Mouse (Mus musculus): Measurements from ENCODE around the gene Znrf2.
A peak's percentile ranks its signal among the peaks of the same experiment; 100 is the strongest.

Znrf2 gene

GRCm38 (mm10) chr6:54849179-54850156, 32.8 kb downstream of the Znrf2 start:
- no peak for DNase-seq (ENCODE audit: extremely low read depth, low read depth)

DNA sequence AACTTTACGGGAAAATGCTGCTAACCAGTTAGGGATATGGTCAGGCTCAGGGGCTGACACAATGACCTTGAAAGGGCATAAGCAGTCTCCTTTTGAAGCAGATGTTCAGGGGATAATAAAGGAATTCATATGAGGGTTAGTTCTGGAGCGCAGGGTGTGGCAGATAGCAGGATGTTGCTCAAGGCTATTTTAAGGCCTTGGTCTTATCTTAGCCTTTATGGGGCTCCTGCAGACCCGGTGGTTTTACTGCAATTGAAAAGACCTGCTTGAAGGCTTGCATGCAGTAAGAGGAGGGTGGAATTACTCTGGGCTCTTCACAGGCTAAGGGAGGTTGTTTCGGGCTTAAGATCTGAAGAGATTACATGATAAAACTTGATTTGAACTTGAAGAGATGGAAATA, 35.1 kb downstream of the Znrf2 start:
- peak; percentile 62 for DNase-seq (ENCODE audit: extremely low read depth, low read depth)

GRCm38 (mm10) chr6:54852669-54853068, 36.0 kb downstream of the Znrf2 start:
- DNase-seq (ENCODE audit: extremely low read depth, low read depth): no peak

- DNase-seq (ENCODE audit: extremely low read depth, low read depth): no peak
Measured at GRCm38 (mm10) chr6:54854859-54855258, 38.1 kb downstream of the Znrf2 start.

- DNase-seq (ENCODE audit: extremely low read depth, low read depth): no peak
Measured at GRCm38 (mm10) chr6:54855801-54856583, 39.3 kb downstream of the Znrf2 start.

- peak; percentile 36 for DNase-seq (ENCODE audit: extremely low read depth, low read depth)
Measured at GRCm38 (mm10) chr6:54859159-54859558, 42.4 kb downstream of the Znrf2 start.

- no peak for DNase-seq (ENCODE audit: extremely low read depth, low read depth)
Measured at GRCm38 (mm10) chr6:54860180-54860579, 43.5 kb downstream of the Znrf2 start.

GRCm38 (mm10) chr6:54866731-54867410, 50.2 kb downstream of the Znrf2 start:
- no peak for DNase-seq (ENCODE audit: extremely low read depth, low read depth)

GRCm38 (mm10) chr6:54867411-54867745, 50.7 kb downstream of the Znrf2 start:
- DNase-seq (ENCODE audit: extremely low read depth, low read depth): no peak

GRCm38 (mm10) chr6:54873029-54873428, 56.3 kb downstream of the Znrf2 start:
- DNase-seq (ENCODE audit: extremely low read depth, low read depth): no peak

DNA sequence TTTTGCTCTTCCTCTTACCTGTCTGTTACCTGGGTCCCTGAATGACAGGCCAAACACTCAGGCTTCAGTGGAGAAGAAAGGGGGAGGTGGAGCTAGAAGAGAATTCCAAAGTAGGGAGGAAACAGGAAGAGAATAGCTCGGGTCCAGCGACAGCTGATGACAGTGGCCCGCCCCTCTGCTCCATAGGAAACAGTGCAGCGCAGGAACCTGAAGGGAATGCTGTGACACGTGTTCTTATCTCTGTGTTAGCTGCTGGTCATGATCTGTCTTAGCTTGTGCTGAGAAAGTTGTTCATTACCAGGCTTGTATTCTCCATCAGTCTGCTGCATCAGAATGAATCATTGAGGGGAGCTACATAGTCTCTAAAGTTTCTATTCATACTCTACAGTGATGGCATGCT, 60.1 kb downstream of the Znrf2 start:
- no peak for DNase-seq (ENCODE audit: extremely low read depth, low read depth)

DNA sequence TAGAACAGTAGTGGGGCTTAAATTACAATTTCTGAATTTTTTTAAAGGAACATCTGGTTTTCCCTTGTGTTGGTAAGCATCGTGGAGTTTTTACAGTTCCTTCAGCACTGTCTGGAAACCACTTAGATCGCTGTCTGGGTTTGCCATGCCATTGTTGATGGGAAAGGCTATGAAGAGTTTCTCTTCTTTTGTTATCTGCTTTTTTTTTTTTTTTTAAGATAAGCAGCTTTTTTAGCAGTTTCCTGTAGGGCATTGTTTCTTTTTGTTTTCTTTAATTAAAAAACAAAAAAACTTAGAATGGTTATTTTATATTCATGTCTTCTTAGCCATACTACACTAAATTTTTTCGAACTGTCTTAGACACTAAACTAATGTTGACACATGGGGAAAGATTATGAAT, 60.9 kb downstream of the Znrf2 start:
- no peak for DNase-seq (ENCODE audit: extremely low read depth, low read depth)

GRCm38 (mm10) chr6:54878546-54878945, 61.8 kb downstream of the Znrf2 start:
- DNase-seq (ENCODE audit: extremely low read depth, low read depth): no peak

- no peak for DNase-seq (ENCODE audit: extremely low read depth, low read depth)
Measured at GRCm38 (mm10) chr6:54880086-54880485, 63.4 kb downstream of the Znrf2 start.

- no peak for DNase-seq (ENCODE audit: extremely low read depth, low read depth)
Measured at GRCm38 (mm10) chr6:54883424-54883823, 66.7 kb downstream of the Znrf2 start.

GRCm38 (mm10) chr6:54886195-54886594, 69.5 kb downstream of the Znrf2 start:
- no peak for DNase-seq (ENCODE audit: extremely low read depth, low read depth)

DNA sequence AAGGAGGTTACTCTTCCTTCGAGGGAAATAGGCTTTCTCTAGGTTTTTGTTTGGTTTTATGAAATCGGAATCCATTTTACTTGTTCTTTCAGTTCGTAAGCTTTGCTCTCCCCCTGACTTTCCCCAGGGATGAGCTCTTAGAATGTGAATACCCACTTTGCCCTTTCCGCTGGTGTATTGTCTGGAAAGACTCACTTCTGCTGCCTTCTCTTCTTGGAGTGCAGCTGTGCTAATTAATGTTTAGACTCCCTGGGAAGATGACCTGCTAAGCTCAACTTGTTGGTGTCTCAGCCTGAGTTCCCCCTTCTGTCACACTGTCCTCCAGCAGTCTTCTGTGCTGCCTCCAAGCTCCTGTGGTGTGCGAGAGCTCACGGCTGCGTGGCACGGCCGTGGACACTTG, 73.5 kb downstream of the Znrf2 start:
- no peak for DNase-seq (ENCODE audit: extremely low read depth, low read depth)

DNA sequence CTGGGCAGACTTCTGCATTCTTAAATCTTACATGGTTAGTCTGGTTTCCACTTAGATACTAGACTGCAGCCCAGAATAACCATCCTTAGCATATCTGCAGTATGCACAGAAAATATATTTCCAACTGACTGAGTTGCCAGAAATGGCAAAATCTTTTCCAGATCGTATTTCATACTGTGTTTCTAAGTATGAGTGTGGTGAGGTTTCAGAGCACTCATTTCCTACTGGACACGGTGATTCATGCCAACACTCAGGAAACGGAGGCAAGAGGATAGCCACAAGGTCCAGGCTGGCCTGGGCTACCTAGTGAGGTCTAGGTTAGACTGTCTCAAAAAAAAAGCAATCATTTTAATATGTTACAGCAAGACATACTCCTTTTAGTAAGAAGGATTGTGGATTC, 74.7 kb downstream of the Znrf2 start:
- DNase-seq (ENCODE audit: extremely low read depth, low read depth): no peak

DNA sequence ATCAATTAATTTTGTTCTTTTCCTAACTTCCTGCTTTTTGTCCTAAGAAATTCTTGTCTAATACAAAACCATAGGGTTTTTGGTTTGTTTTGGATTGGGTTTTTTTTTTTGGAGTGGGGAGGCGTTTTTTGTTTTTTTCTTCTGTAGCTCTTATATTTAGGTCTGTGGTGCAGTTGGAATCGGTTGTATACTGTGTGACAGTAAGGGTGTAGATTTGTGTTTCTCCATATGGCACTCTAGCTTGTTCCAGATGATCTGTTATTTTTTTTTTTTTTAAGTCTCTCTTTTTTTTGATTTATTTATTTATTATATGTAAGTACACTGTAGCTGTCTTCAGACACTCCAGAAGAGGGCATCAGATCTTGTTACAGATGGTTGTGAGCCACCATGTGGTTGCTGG, 83.5 kb downstream of the Znrf2 start:
- DNase-seq (ENCODE audit: extremely low read depth, low read depth): no peak

GRCm38 (mm10) chr6:54902547-54902946, 85.8 kb downstream of the Znrf2 start:
- no peak for DNase-seq (ENCODE audit: extremely low read depth, low read depth)

- no peak for DNase-seq (ENCODE audit: extremely low read depth, low read depth)
Measured at GRCm38 (mm10) chr6:54906053-54907040, 89.6 kb downstream of the Znrf2 start.

All from MEL-GATA-1-ER (cell line).